Mouse (Mus musculus) olfactory bulb, adult 2 months (tissue): ENCODE results near the gene Nup50.

Experiments
- CTCF ChIP-seq: fragments of 200-500 bp; IDR thresholded peaks from 2 replicates; pipeline ENCODE4 v1.5.1; 2012; ENCODE audit warnings: low read depth, mild to moderate bottlenecking, low read length, moderate library complexity; ENCODE audit not compliant: insufficient read depth
- POLR2A ChIP-seq: fragments of 200-500 bp; IDR thresholded peaks from 2 replicates; pipeline ENCODE4 v1.6.1; 2012; ENCODE audit warnings: mild to moderate bottlenecking, low read depth, low read length, moderate library complexity; ENCODE audit not compliant: insufficient read depth

DNA sequence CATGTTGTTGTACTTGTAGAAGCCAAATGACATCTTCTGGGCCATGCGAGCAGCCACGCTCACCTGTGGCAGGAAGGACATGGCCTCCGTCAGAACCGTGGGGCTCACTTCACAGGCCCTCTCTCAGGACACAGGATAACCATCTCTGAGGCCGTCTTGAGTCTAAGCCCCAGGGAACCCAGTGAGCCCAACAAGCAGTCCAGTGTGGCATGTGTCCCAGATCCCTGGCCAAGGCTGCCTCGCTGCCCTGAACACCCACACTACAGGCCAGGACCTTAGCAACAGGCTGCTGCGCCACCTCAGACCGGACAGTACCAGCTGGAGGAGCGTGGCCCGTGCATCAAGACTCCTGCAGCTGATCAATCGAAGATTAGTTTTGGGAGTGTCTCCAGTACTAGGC, 30.0 kb downstream of the Nup50 start:
- TF ChIP-seq POLR2A = no peak
- no peak for TF ChIP-seq CTCF
